Mouse (Mus musculus): Measurements from ENCODE around the gene Hapln2.

DNA sequence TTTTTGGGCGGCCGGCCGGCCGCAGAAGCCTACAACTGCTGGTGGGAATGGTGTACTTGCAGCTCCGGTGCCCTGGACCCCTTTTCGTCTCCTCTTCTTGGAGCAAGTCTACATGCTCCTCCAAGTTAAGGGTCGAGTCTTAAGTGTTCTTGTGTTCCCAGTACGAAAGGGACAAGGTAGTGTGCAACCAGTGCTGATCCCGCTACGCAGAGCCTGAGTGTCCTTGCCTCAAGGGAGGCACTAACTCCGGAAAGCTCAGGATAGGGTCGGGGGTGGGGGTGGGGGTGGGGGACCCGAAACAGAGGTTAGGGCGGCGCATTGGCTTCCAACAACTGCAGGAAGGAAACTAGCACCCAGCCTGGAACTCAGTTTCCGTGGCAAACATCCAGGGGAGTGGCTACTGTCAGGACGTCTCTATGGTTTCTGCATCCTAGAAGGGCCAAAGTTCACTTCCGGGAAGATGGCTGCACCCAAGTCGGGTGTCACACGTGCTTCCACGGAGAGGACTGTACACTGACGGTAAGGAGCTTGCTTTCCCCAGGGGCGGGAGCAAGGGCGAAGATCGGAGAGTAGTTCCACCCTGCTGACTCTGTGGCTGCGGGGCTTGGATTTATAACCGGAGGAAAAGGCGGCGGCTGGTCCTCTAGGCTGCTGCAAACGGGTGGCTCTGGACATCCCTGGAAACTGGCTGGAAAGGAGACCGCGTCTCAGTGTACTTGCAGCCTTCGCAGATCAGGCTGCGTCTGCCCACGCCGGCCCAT lies 15.5 kb upstream of the Hapln2 start, which contains the start of gene Gpatch4:
- TF ChIP-seq GATA1 (IDR thresholded peaks at IDR 0.05; ENCODE audit: borderline replicate concordance, low read length) (no peak), FLI1 (IDR thresholded peaks at IDR 0.05; ENCODE audit: low read length) (no peak)
